Mouse (Mus musculus): ENCODE data around the gene Nfasc.

DNA sequence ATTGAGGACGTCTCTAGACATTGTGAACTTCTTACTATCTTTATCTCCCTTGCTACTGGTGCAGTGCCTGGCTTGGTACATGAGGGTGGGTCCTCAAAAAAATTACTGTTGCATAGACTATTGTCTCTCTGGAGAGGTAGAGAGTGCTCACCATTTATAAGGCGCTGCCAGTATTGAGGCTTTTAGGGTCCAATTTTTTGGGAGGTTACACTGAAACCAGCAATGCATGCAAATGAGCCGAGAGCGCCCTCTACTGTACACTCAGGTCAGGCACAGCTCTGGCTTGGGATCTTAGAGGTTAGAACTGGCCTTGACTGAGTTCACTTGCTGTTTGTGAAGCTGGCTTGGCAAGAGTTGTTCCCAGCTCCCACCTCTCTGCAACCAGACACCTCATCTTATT, 147.0 kb downstream of the Nfasc start:
- TF ChIP-seq CTCF (IDR thresholded peaks at IDR 0.05; ENCODE audit: borderline replicate concordance, control insufficient read depth, extremely low read depth, insufficient read depth, low read length, poor library complexity) (no peak), POLR2A (IDR thresholded peaks at IDR 0.05; ENCODE audit: control insufficient read depth, extremely low read depth, insufficient read depth, low read length, poor library complexity) (no peak)

Data from thymus, adult 2 months (tissue).